Mouse (Mus musculus) forebrain, embryonic 11.5 days (tissue): ENCODE measurements around the gene Large1. TPM values are rescaled to one million over a fixed set of nuclear protein-coding genes. Genes with fewer than 3 reads are reported as not detected.

ENCODE experiments used
- ATAC-seq: fragments of 200-750 bp; cut with Nextera tagmentation; replicated peaks from 2 replicates; pipeline ENCODE4 v1.8.0; 2017; ENCODE audit warnings: moderate TSS enrichment; ENCODE audit not compliant: low FRiP score
- DNase-seq: peaks from one replicate; pipeline ENCODE4 v3.0.0-alpha.2; 2017; ENCODE audit warnings: low spot score
- H3K27ac ChIP-seq: fragments of 300-500 bp; sonication (generic); 2 replicates; pipeline ENCODE4 v1.5.1; 2014; ENCODE audit warnings: low read depth, low read length
- H3K27me3 ChIP-seq: fragments of 300-500 bp; sonication (generic); 2 replicates; pipeline ENCODE4 v1.6.1; 2014; ENCODE audit warnings: mild to moderate bottlenecking, low read length, mixed read lengths; ENCODE audit not compliant: control insufficient read depth, insufficient read depth
- H3K36me3 ChIP-seq: fragments of 300-500 bp; sonication (generic); 2 replicates; pipeline ENCODE4 v1.6.1; 2014; ENCODE audit warnings: mild to moderate bottlenecking, low read length, moderate library complexity, mixed read lengths; ENCODE audit not compliant: control insufficient read depth, insufficient read depth
- H3K4me1 ChIP-seq: fragments of 300-500 bp; sonication (generic); replicated peaks from 2 replicates; pipeline ENCODE4 v1.6.1; 2014; ENCODE audit warnings: low read length, mixed read lengths; ENCODE audit not compliant: control insufficient read depth, insufficient read depth
- H3K4me2 ChIP-seq: fragments of 300-500 bp; sonication (generic); 2 replicates; pipeline ENCODE4 v1.6.1; 2014; ENCODE audit warnings: low read depth, mild to moderate bottlenecking, low read length, moderate library complexity, mixed read lengths; ENCODE audit not compliant: severe bottlenecking
- H3K4me3 ChIP-seq: fragments of 300-500 bp; sonication (generic); 2 replicates; pipeline ENCODE4 v1.5.1; 2014; ENCODE audit warnings: low read depth, low read length
- H3K9ac ChIP-seq: fragments of 300-500 bp; sonication (generic); 2 replicates; pipeline ENCODE4 v1.6.1; 2014; ENCODE audit warnings: low read length
- H3K9me3 ChIP-seq: fragments of 300-500 bp; sonication (generic); 2 replicates; pipeline ENCODE4 v1.6.1; 2016; ENCODE audit warnings: low read length, mixed read lengths; ENCODE audit not compliant: control insufficient read depth
- WGBS: fragments of 180-500 bp; shearing (Covaris S2); extraction: QIAGEN DNeasy Blood & Tissue Kit; methylation state at CpG from one replicate; pipeline ENCODE4 v1.1.7; 2014; 5-methylcytosine and 5-hydroxymethylcytosine counted together
- polyA plus RNA-seq: library from polyadenylated mRNA; unstranded; fragments of >200 nt; fragmentation: Nextera tagmentation; extraction: Ambion mirVana; gene quantifications from 2 replicates; pipeline ENCODE4 v1.2.1, GENCODE M21; 2014

Large1 gene
- polyA plus RNA-seq, 1 experiment from 2014 or later = 9.4 TPM

GRCm38 (mm10) chr8:72899321-72899720 is 454.0 kb downstream of the Large1 start:
- H3K4me2 ChIP-seq = no peak overlapping the region
- WGBS = 94% methylated on average over 3 of the region's 3 CpGs
- no peak overlapping the region for H3K27ac ChIP-seq
- no peak for ATAC-seq
- no peaks in the 10 kb centered on the region for H3K9me3 ChIP-seq
- no peaks in the 10 kb centered on the region for H3K4me1 ChIP-seq
- no peaks in the 10 kb centered on the region for H3K36me3 ChIP-seq
- H3K4me3 ChIP-seq = no peak overlapping the region
- H3K9ac ChIP-seq = no peak overlapping the region
- H3K27me3 ChIP-seq = no peaks in the 10 kb centered on the region
- DNase-seq = no peak

GRCm38 (mm10) chr8:72883033-72883432 is 470.3 kb downstream of the Large1 start:
- WGBS = 87% methylated on average over 2 of the region's 2 CpGs
- Histone ChIP-seq H3K27ac (no peak overlapping the region), H3K4me3 (no peak overlapping the region), H3K27me3 (no peaks in the 10 kb centered on the region), H3K9ac (no peak overlapping the region), H3K4me2 (no peak overlapping the region), H3K4me1 (no peaks in the 10 kb centered on the region), H3K36me3 (no peaks in the 10 kb centered on the region), H3K9me3 (no peaks in the 10 kb centered on the region)
- ATAC-seq = no peak
- no peak for DNase-seq

- ATAC-seq = no peak
- Histone ChIP-seq H3K36me3 (no peaks in the 10 kb centered on the region), H3K4me1 (no peaks in the 10 kb centered on the region), H3K4me3 (no peak overlapping the region), H3K9me3 (no peaks in the 10 kb centered on the region), H3K27me3 (no peaks in the 10 kb centered on the region), H3K27ac (no peak overlapping the region), H3K9ac (no peak overlapping the region), H3K4me2 (no peak overlapping the region)
- WGBS = 93% methylated on average over 2 of the region's 2 CpGs
- DNase-seq = no peak
These were observed 479.9 kb downstream of the Large1 start for GRCm38 (mm10) chr8:72873411-72873810.

- Histone ChIP-seq H3K4me2 (no peak overlapping the region), H3K4me1 (no peaks in the 10 kb centered on the region), H3K36me3 (peaks cover 2% of the 10 kb centered on the region; the same call in 1 of the 2 replicates), H3K9me3 (no peaks in the 10 kb centered on the region), H3K27me3 (no peaks in the 10 kb centered on the region), H3K9ac (no peak overlapping the region), H3K4me3 (no peak overlapping the region), H3K27ac (no peak overlapping the region)
- ATAC-seq (no peak), DNase-seq (no peak)
These were observed 506.5 kb downstream of the Large1 start for GRCm38 (mm10) chr8:72846881-72847280.

- Histone ChIP-seq H3K36me3 (no peaks in the 10 kb centered on the region), H3K27ac (no peak overlapping the region), H3K9ac (no peak overlapping the region), H3K4me3 (no peak overlapping the region), H3K27me3 (no peaks in the 10 kb centered on the region), H3K4me2 (no peak overlapping the region), H3K9me3 (no peaks in the 10 kb centered on the region), H3K4me1 (no peaks in the 10 kb centered on the region)
- 96% methylated on average over 4 of the region's 4 CpGs for WGBS
- DNase-seq (no peak), ATAC-seq (no peak)
These were observed 517.5 kb downstream of the Large1 start for GRCm38 (mm10) chr8:72835863-72836262.

- ATAC-seq (peak; percentile 69), DNase-seq (no peak)
- Histone ChIP-seq H3K27ac (no peak overlapping the region), H3K4me3 (no peak overlapping the region), H3K27me3 (no peaks in the 10 kb centered on the region), H3K36me3 (no peaks in the 10 kb centered on the region), H3K9me3 (no peaks in the 10 kb centered on the region), H3K4me1 (no peaks in the 10 kb centered on the region), H3K9ac (no peak overlapping the region), H3K4me2 (no peak overlapping the region)
- WGBS = 87% methylated on average over 2 of the region's 2 CpGs
These were observed 520.2 kb downstream of the Large1 start for GRCm38 (mm10) chr8:72833112-72833511.

- Histone ChIP-seq H3K9me3 (no peaks in the 10 kb centered on the region), H3K9ac (no peak overlapping the region), H3K36me3 (no peaks in the 10 kb centered on the region), H3K27me3 (no peaks in the 10 kb centered on the region), H3K27ac (no peak overlapping the region), H3K4me1 (no peaks in the 10 kb centered on the region), H3K4me2 (no peak overlapping the region), H3K4me3 (no peak overlapping the region)
- DNase-seq (no peak), ATAC-seq (no peak)
- WGBS = 83% methylated on average over 1 of the region's 1 CpGs
These were observed 521.0 kb downstream of the Large1 start for GRCm38 (mm10) chr8:72832371-72832770.

- WGBS = 87% methylated on average over 5 of the region's 5 CpGs
- no peak for DNase-seq
- Histone ChIP-seq H3K9ac (no peak overlapping the region), H3K4me2 (no peak overlapping the region), H3K4me1 (no peaks in the 10 kb centered on the region), H3K27me3 (no peaks in the 10 kb centered on the region), H3K36me3 (no peaks in the 10 kb centered on the region), H3K27ac (no peak overlapping the region), H3K9me3 (no peaks in the 10 kb centered on the region), H3K4me3 (no peak overlapping the region)
- ATAC-seq = no peak
These were observed 535.5 kb downstream of the Large1 start for GRCm38 (mm10) chr8:72817655-72818349.

GRCm38 (mm10) chr8:72816679-72817078 is 536.7 kb downstream of the Large1 start:
- H3K4me1 ChIP-seq = no peaks in the 10 kb centered on the region
- no peaks in the 10 kb centered on the region for H3K27me3 ChIP-seq
- no peaks in the 10 kb centered on the region for H3K9me3 ChIP-seq
- H3K27ac ChIP-seq = no peak overlapping the region
- DNase-seq (no peak), ATAC-seq (no peak)
- H3K4me2 ChIP-seq = no peak overlapping the region
- no peak overlapping the region for H3K4me3 ChIP-seq
- H3K9ac ChIP-seq = no peak overlapping the region
- H3K36me3 ChIP-seq = no peaks in the 10 kb centered on the region
